Mouse (Mus musculus) CD4-positive naive resting alpha-beta T cell, adult 76 days (primary cell): Measurements from ENCODE around the gene Rnf11. TPM values are rescaled to one million over a fixed set of nuclear protein-coding genes. Genes with fewer than 3 reads are reported as not detected.

Experiments
- total RNA-seq: library from RNA; stranded (reverse); gene quantifications from one replicate; pipeline ENCODE4 v1.2.4, GENCODE M21; 2023

Gene Rnf11
- 16.7 TPM for total RNA-seq

GRCm38 (mm10) chr4:109484621-109485020, at the start of gene Rnf11:
Rnf11 (minus strand) TSS chr4:109484728.

GRCm38 (mm10) chr4:109531111-109531510, 46.6 kb upstream of the Rnf11 start, which contains the start of gene 4930522H14Rik:
4930522H14Rik (minus strand) TSS chr4:109531297.

GRCm38 (mm10) chr4:109406486-109407175, 77.9 kb downstream of the Rnf11 start, which contains the start of gene Ttc39a:
Ttc39a (plus strand) TSS chr4:109406623.

Other genes with a start within 250 kb of the Rnf11 start
- 104 TPM for gene Eps15, start 204.5 kb downstream of the Rnf11 start, total RNA-seq
- 0.38 TPM for gene Ttc39a, start 78.1 kb downstream of the Rnf11 start, total RNA-seq
- not detected for gene 4930522H14Rik, start 46.6 kb upstream of the Rnf11 start, total RNA-seq
- 3.5 TPM for gene Cdkn2c, start 182.5 kb upstream of the Rnf11 start, total RNA-seq
- gene Faf1, start 191.9 kb upstream of the Rnf11 start, total RNA-seq = 30.2 TPM